Mouse (Mus musculus): ENCODE data around the gene Rd3l. TPM values are rescaled to one million over a fixed set of nuclear protein-coding genes. Genes with fewer than 3 reads are reported as not detected.
A peak's percentile ranks its signal among the peaks of the same experiment; 100 is the strongest.

Gene Rd3l
- total and polyA plus RNA-seq, 3 experiments, result 0.08 TPM; not detected in 2

DNA sequence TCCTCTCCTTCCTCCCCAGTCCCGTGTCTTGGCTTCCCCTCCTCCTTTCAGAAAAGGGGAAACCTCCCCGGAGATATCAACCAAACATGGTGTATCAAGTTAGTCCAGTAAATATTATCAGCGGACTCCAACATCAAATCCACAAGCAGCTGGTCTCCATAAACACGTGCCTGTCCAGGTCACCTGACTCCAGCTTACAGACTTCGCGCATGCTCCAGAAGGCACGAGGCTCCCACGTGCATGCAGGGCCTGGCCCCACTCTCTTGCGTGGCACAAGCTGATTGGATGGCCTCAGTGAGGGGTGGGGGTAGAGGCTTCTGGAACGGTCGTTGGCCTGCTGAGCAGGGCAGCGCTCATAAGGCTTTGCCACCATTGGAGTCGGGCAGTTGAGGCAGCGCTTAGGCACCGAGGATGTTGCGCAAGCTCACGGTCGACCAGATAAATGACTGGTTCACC is 9.9 kb downstream of the Rd3l start, which contains the start of gene Tdrd9 (continued):
- TF ChIP-seq MYB (IDR thresholded peaks at IDR 0.05; ENCODE audit: low read depth, low read length) (no peak), GATA1 (IDR thresholded peaks at IDR 0.05; ENCODE audit: low read depth, low read length) (peak; percentile 85)

GRCm38 (mm10) chr12:111970085-111970484 is 11.0 kb downstream of the Rd3l start:
- TF ChIP-seq GATA1 (IDR thresholded peaks at IDR 0.05; ENCODE audit: low read depth, low read length) (peak; percentile 72), POLR2AphosphoS2 (IDR thresholded peaks at IDR 0.05; ENCODE audit: low read length) (no peak), HCFC1 (IDR thresholded peaks at IDR 0.05; ENCODE audit: low read depth, low read length) (no peak), POLR2AphosphoS5 (IDR thresholded peaks at IDR 0.05; ENCODE audit: borderline replicate concordance, low read depth, low read length) (no peak), TCF12 (IDR thresholded peaks at IDR 0.05; ENCODE audit: low read depth, low read length) (peak; percentile 53), ZC3H11A (IDR thresholded peaks at IDR 0.05; ENCODE audit: low read depth, low read length) (no peak), E2F4 (IDR thresholded peaks at IDR 0.05; ENCODE audit: borderline replicate concordance, low read depth, low read length) (no peak), BHLHE40 (IDR thresholded peaks at IDR 0.05; ENCODE audit: borderline replicate concordance, low read depth, low read length) (peak; percentile 23; the same call in 1 of the 2 replicates), KAT2A (conservative IDR thresholded peaks at IDR 0.05; ENCODE audit: low read depth, low read length) (no peak), MAZ (IDR thresholded peaks at IDR 0.05; ENCODE audit: low read depth, low read length) (no peak), NRF1 (IDR thresholded peaks at IDR 0.05; ENCODE audit: insufficient read depth, low read depth, low read length, poor library complexity, severe bottlenecking) (no peak), EP300 (IDR thresholded peaks at IDR 0.05; ENCODE audit: low read depth in 1 of 2, low read length in 2 of 2) (peak; percentile 21 to 68; a peak in 3 of 4 replicates), RCOR1 (IDR thresholded peaks at IDR 0.05; ENCODE audit: low read depth, low read length) (peak; percentile 28; the same call in 1 of the 2 replicates), MEF2A (IDR thresholded peaks at IDR 0.05; ENCODE audit: extremely low read depth, insufficient replicate concordance, low read depth, low read length, poor library complexity, severe bottlenecking) (no peak), MAX (IDR thresholded peaks at IDR 0.05; ENCODE audit: low read length) (no peak)
- Histone ChIP-seq H3K4me1 (ENCODE audit: control insufficient read depth in 1 of 2, insufficient read depth in 2 of 2, low read length in 2 of 2) (peaks cover 5 to 16% of the 10 kb centered on the region in 2 experiments; a peak in 3 of 4 replicates), H3K4me3 (ENCODE audit: control insufficient read depth in 1 of 2, insufficient read depth in 1 of 2, low read depth in 2 of 2, low read length in 2 of 2) (no peak overlapping the region), H3K27me3 (ENCODE audit: control insufficient read depth in 1 of 2, insufficient read depth in 2 of 2, low read length in 2 of 2) (no peaks in the 10 kb centered on the region), H3K79me2 (ENCODE audit: control insufficient read depth, insufficient read depth, low read length, poor library complexity) (peaks cover 44% of the 10 kb centered on the region), H3K27ac (ENCODE audit: control insufficient read depth, low read depth, low read length) (peak overlapping the region; percentile 68), H3K9ac (ENCODE audit: control insufficient read depth, low read depth, low read length, poor library complexity, severe bottlenecking) (no peak overlapping the region), H3K36me3 (ENCODE audit: control insufficient read depth in 1 of 2, insufficient read depth in 2 of 2, low read length in 2 of 2) (peaks cover 0 to 21% of the 10 kb centered on the region in 2 experiments; a peak in 2 of 4 replicates), H3K9me3 (replicated peaks; ENCODE audit: insufficient read depth, low read length) (no peaks in the 10 kb centered on the region)
- peak; percentile 51 for DNase-seq (ENCODE audit: low read depth, low spot score)

DNA sequence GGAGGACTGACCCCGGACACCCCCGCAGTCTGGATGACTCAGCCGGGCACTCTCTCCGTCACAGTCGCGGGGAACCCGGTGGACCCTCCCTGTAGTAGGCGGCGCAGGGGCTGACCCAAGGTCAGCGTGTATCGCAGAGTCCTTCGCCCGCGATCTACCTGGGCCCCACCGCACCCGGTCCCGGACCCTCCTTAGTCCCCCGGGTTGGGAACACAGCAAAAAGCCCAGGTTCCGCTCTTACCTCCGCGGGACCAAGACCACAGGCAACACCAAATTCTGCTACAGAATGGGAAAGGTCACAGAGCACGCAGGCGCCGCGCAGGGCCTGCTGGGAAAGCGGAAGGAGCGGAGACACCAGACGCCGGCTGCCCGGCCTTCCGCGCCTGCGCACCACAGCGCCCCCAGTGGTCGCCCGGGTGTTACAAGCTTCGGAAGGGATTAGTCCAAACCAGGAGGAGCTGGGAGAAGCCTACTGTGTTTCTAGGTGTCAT is 14.4 kb downstream of the Rd3l start, which contains the start of gene Atp5mpl:
TSS of gene Atp5mpl (minus strand) at position 295 of the 491 bp plus-strand sequence.
- H3K4me3 ChIP-seq (ENCODE audit: control insufficient read depth in 1 of 2, insufficient read depth in 1 of 2, low read depth in 2 of 2, low read length in 2 of 2), result peak within 1 kb of the TSS; percentile 76 to 92
- peak within 1 kb of the TSS; percentile 92 for H3K9ac ChIP-seq (ENCODE audit: control insufficient read depth, low read depth, low read length, poor library complexity, severe bottlenecking)
- no peaks in the 10 kb centered on the region for H3K27me3 ChIP-seq (ENCODE audit: control insufficient read depth in 1 of 2, insufficient read depth in 2 of 2, low read length in 2 of 2)
- H3K36me3 ChIP-seq (ENCODE audit: control insufficient read depth in 1 of 2, insufficient read depth in 2 of 2, low read length in 2 of 2), result peaks cover 7 to 17% of the 10 kb centered on the region in 2 experiments
- H3K79me2 ChIP-seq (ENCODE audit: control insufficient read depth, insufficient read depth, low read length, poor library complexity), result peaks cover 30% of the 10 kb centered on the region
- no peaks in the 10 kb centered on the region for H3K9me3 ChIP-seq (replicated peaks; ENCODE audit: insufficient read depth, low read length)
- H3K4me1 ChIP-seq (ENCODE audit: control insufficient read depth in 1 of 2, insufficient read depth in 2 of 2, low read length in 2 of 2), result peaks cover 5 to 16% of the 10 kb centered on the region in 2 experiments; a peak in 3 of 4 replicates
- DNase-seq (ENCODE audit: low read depth, low spot score), result peak; percentile 96
- H3K27ac ChIP-seq (ENCODE audit: control insufficient read depth, low read depth, low read length), result peak within 1 kb of the TSS; percentile 17; the same call in 1 of the 2 replicates
- 0 out of 2 replicates have a peak, but pooled peaks have one; percentile 25 for TF ChIP-seq MEF2A (IDR thresholded peaks at IDR 0.05; ENCODE audit: extremely low read depth, insufficient replicate concordance, low read depth, low read length, poor library complexity, severe bottlenecking)
- TF ChIP-seq KAT2A (conservative IDR thresholded peaks at IDR 0.05; ENCODE audit: low read depth, low read length), result peak; percentile 78
- no peak for TF ChIP-seq E2F4 (IDR thresholded peaks at IDR 0.05; ENCODE audit: borderline replicate concordance, low read depth, low read length)
- peak; percentile 59; the same call in 1 of the 2 replicates for TF ChIP-seq MYC (IDR thresholded peaks at IDR 0.05; ENCODE audit: low read depth, low read length)
- no peak for TF ChIP-seq POLR2AphosphoS5 (IDR thresholded peaks at IDR 0.05; ENCODE audit: borderline replicate concordance, low read depth, low read length)
- peak; percentile 63; the same call in 1 of the 2 replicates for TF ChIP-seq ZMIZ1 (IDR thresholded peaks at IDR 0.05; ENCODE audit: low read depth, low read length)
- peak; percentile 67 for TF ChIP-seq MAX (IDR thresholded peaks at IDR 0.05; ENCODE audit: low read length)
- no peak for TF ChIP-seq SMC3 (IDR thresholded peaks at IDR 0.05; ENCODE audit: low read depth, low read length)
- TF ChIP-seq NELFE (IDR thresholded peaks at IDR 0.05; ENCODE audit: low read depth, low read length), result peak; percentile 87
- TF ChIP-seq ELF1 (IDR thresholded peaks at IDR 0.05; ENCODE audit: low read depth, low read length), result peak; percentile 94
- peak; percentile 76 for TF ChIP-seq TCF12 (IDR thresholded peaks at IDR 0.05; ENCODE audit: low read depth, low read length)
- TF ChIP-seq POLR2AphosphoS2 (IDR thresholded peaks at IDR 0.05; ENCODE audit: low read length), result peak; percentile 69; the same call in 1 of the 2 replicates
- TF ChIP-seq GABPA (IDR thresholded peaks at IDR 0.05; ENCODE audit: low read depth, low read length), result peak; percentile 60; the same call in 1 of the 2 replicates
- peak; percentile 92 for TF ChIP-seq HCFC1 (IDR thresholded peaks at IDR 0.05; ENCODE audit: low read depth, low read length)
- TF ChIP-seq SIN3A (IDR thresholded peaks at IDR 0.05; ENCODE audit: low read length), result peak; percentile 87
- TF ChIP-seq BHLHE40 (IDR thresholded peaks at IDR 0.05; ENCODE audit: borderline replicate concordance, low read depth, low read length), result no peak
- no peak for TF ChIP-seq MYB (IDR thresholded peaks at IDR 0.05; ENCODE audit: low read depth, low read length)
- TF ChIP-seq POLR2A (IDR thresholded peaks at IDR 0.05; ENCODE audit: control insufficient read depth in 1 of 2, insufficient read depth in 1 of 2, low read depth in 1 of 2, low read length in 2 of 2, poor library complexity in 1 of 2), result peak; percentile 56 to 79
- no peak for TF ChIP-seq JUND (IDR thresholded peaks at IDR 0.05; ENCODE audit: low read depth, low read length)
